Mouse (Mus musculus): ENCODE measurements around the gene Dmd.

GRCm38 (mm10) chrX:84960557-84960956 is 2011.9 kb downstream of the Dmd start:
- TF ChIP-seq POLR2A (IDR thresholded peaks at IDR 0.05; ENCODE audit: borderline replicate concordance, insufficient read depth, low read length) (no peak), CTCF (IDR thresholded peaks at IDR 0.05; ENCODE audit: borderline replicate concordance, insufficient read depth, low read depth, low read length) (no peak)

Data from cerebellum, adult 2 months (tissue).